Mouse (Mus musculus): ENCODE data around the gene 3110009E18Rik. TPM values are rescaled to one million over a fixed set of nuclear protein-coding genes. Genes with fewer than 3 reads are reported as not detected.

3110009E18Rik gene
- polyA plus RNA-seq, 1 experiment from 2014 or later = 12.7 TPM

- DNase-seq (no peak), ATAC-seq (ENCODE audit: low read depth) (no peak)
- Histone ChIP-seq H3K4me3 (replicated peaks) (no peak overlapping the region), H3K4me1 (replicated peaks) (peaks cover 35% of the 10 kb centered on the region), H3K36me3 (no peaks in the 10 kb centered on the region), H3K27me3 (no peaks in the 10 kb centered on the region), H3K9me3 (replicated peaks) (no peaks in the 10 kb centered on the region), H3K9ac (no peak overlapping the region), H3K4me2 (no peak overlapping the region), H3K27ac (no peak overlapping the region)
- 52% methylated on average over 4 of the region's 4 CpGs for WGBS (ENCODE audit: insufficient replicate concordance)
These were observed 3.9 kb downstream of the 3110009E18Rik start for GRCm38 (mm10) chr1:120124839-120125238.

GRCm38 (mm10) chr1:120125471-120125870 is 4.5 kb downstream of the 3110009E18Rik start:
- H3K4me1 ChIP-seq (replicated peaks) = peaks cover 28% of the 10 kb centered on the region
- no peak overlapping the region for H3K4me2 ChIP-seq
- no peak overlapping the region for H3K27ac ChIP-seq
- H3K36me3 ChIP-seq = no peaks in the 10 kb centered on the region
- DNase-seq = no peak
- no peak overlapping the region for H3K4me3 ChIP-seq (replicated peaks)
- 77% methylated on average over 6 of the region's 6 CpGs for WGBS (ENCODE audit: insufficient replicate concordance)
- no peak overlapping the region for H3K9ac ChIP-seq
- no peaks in the 10 kb centered on the region for H3K9me3 ChIP-seq (replicated peaks)
- no peaks in the 10 kb centered on the region for H3K27me3 ChIP-seq
- no peak for ATAC-seq (ENCODE audit: low read depth)

- peaks cover 25% of the 10 kb centered on the region for H3K4me1 ChIP-seq (replicated peaks)
- no peak overlapping the region for H3K4me3 ChIP-seq (replicated peaks)
- no peak overlapping the region for H3K4me2 ChIP-seq
- H3K9ac ChIP-seq = no peak overlapping the region
- 61% methylated on average over 9 of the region's 9 CpGs for WGBS (ENCODE audit: insufficient replicate concordance)
- no peaks in the 10 kb centered on the region for H3K27me3 ChIP-seq
- no peaks in the 10 kb centered on the region for H3K36me3 ChIP-seq
- no peaks in the 10 kb centered on the region for H3K9me3 ChIP-seq (replicated peaks)
- DNase-seq = no peak
- H3K27ac ChIP-seq = no peak overlapping the region
- no peak for ATAC-seq (ENCODE audit: low read depth)
These were observed 5.3 kb downstream of the 3110009E18Rik start for GRCm38 (mm10) chr1:120126318-120126717.

- Histone ChIP-seq H3K36me3 (no peaks in the 10 kb centered on the region), H3K9me3 (replicated peaks) (no peaks in the 10 kb centered on the region), H3K27me3 (no peaks in the 10 kb centered on the region), H3K9ac (no peak overlapping the region), H3K4me3 (replicated peaks) (no peak overlapping the region), H3K27ac (no peak overlapping the region), H3K4me1 (replicated peaks) (no peaks in the 10 kb centered on the region), H3K4me2 (no peak overlapping the region)
- ATAC-seq (ENCODE audit: low read depth) (no peak), DNase-seq (no peak)
- 62% methylated on average over 1 of the region's 1 CpGs for WGBS (ENCODE audit: insufficient replicate concordance)
These were observed 11.4 kb downstream of the 3110009E18Rik start for GRCm38 (mm10) chr1:120132376-120132775.

- H3K27ac ChIP-seq = no peak overlapping the region
- no peak for DNase-seq
- no peak for ATAC-seq (ENCODE audit: low read depth)
- H3K9me3 ChIP-seq (replicated peaks) = no peaks in the 10 kb centered on the region
- no peaks in the 10 kb centered on the region for H3K4me1 ChIP-seq (replicated peaks)
- H3K9ac ChIP-seq = no peak overlapping the region
- H3K4me3 ChIP-seq (replicated peaks) = no peak overlapping the region
- no peaks in the 10 kb centered on the region for H3K27me3 ChIP-seq
- 64% methylated on average over 7 of the region's 7 CpGs for WGBS (ENCODE audit: insufficient replicate concordance)
- no peaks in the 10 kb centered on the region for H3K36me3 ChIP-seq
- H3K4me2 ChIP-seq = no peak overlapping the region
These were observed 15.2 kb downstream of the 3110009E18Rik start for GRCm38 (mm10) chr1:120135934-120136786.

GRCm38 (mm10) chr1:120138923-120139540 is 18.0 kb downstream of the 3110009E18Rik start:
- no peak for DNase-seq
- Histone ChIP-seq H3K36me3 (no peaks in the 10 kb centered on the region), H3K4me3 (replicated peaks) (no peak overlapping the region), H3K9ac (no peak overlapping the region), H3K27me3 (no peaks in the 10 kb centered on the region), H3K9me3 (replicated peaks) (no peaks in the 10 kb centered on the region), H3K4me1 (replicated peaks) (no peaks in the 10 kb centered on the region), H3K27ac (no peak overlapping the region), H3K4me2 (no peak overlapping the region)
- ATAC-seq (ENCODE audit: low read depth) = no peak
- 48% methylated on average over 7 of the region's 7 CpGs for WGBS (ENCODE audit: insufficient replicate concordance)

- H3K36me3 ChIP-seq = no peaks in the 10 kb centered on the region
- H3K9ac ChIP-seq = no peak overlapping the region
- no peak overlapping the region for H3K4me3 ChIP-seq (replicated peaks)
- no peaks in the 10 kb centered on the region for H3K9me3 ChIP-seq (replicated peaks)
- no peak for ATAC-seq (ENCODE audit: low read depth)
- no peak overlapping the region for H3K4me2 ChIP-seq
- no peak overlapping the region for H3K27ac ChIP-seq
- 68% methylated on average over 9 of the region's 9 CpGs for WGBS (ENCODE audit: insufficient replicate concordance)
- no peak for DNase-seq
- no peaks in the 10 kb centered on the region for H3K27me3 ChIP-seq
- no peaks in the 10 kb centered on the region for H3K4me1 ChIP-seq (replicated peaks)
These were observed 19.2 kb downstream of the 3110009E18Rik start for GRCm38 (mm10) chr1:120140144-120140693.

GRCm38 (mm10) chr1:120142551-120142950 is 21.6 kb downstream of the 3110009E18Rik start:
- Histone ChIP-seq H3K36me3 (no peaks in the 10 kb centered on the region), H3K27me3 (no peaks in the 10 kb centered on the region), H3K4me2 (no peak overlapping the region), H3K27ac (no peak overlapping the region), H3K9me3 (replicated peaks) (no peaks in the 10 kb centered on the region), H3K4me1 (replicated peaks) (no peaks in the 10 kb centered on the region), H3K4me3 (replicated peaks) (no peak overlapping the region), H3K9ac (no peak overlapping the region)
- WGBS (ENCODE audit: insufficient replicate concordance) = 71% methylated on average over 5 of the region's 5 CpGs
- ATAC-seq (ENCODE audit: low read depth) (no peak), DNase-seq (no peak)

- no peak overlapping the region for H3K4me3 ChIP-seq (replicated peaks)
- H3K9ac ChIP-seq = no peak overlapping the region
- DNase-seq (no peak), ATAC-seq (ENCODE audit: low read depth) (no peak)
- no peak overlapping the region for H3K4me2 ChIP-seq
- no peak overlapping the region for H3K27ac ChIP-seq
- H3K4me1 ChIP-seq (replicated peaks) = no peaks in the 10 kb centered on the region
- WGBS (ENCODE audit: insufficient replicate concordance) = 69% methylated on average over 8 of the region's 8 CpGs
- H3K9me3 ChIP-seq (replicated peaks) = no peaks in the 10 kb centered on the region
- H3K27me3 ChIP-seq = no peaks in the 10 kb centered on the region
- no peaks in the 10 kb centered on the region for H3K36me3 ChIP-seq
These were observed 24.7 kb downstream of the 3110009E18Rik start for GRCm38 (mm10) chr1:120145527-120146216.

- Histone ChIP-seq H3K9ac (no peak overlapping the region), H3K9me3 (replicated peaks) (no peaks in the 10 kb centered on the region), H3K27ac (no peak overlapping the region), H3K4me3 (replicated peaks) (no peak overlapping the region), H3K36me3 (no peaks in the 10 kb centered on the region), H3K27me3 (no peaks in the 10 kb centered on the region), H3K4me1 (replicated peaks) (no peaks in the 10 kb centered on the region), H3K4me2 (no peak overlapping the region)
- ATAC-seq (ENCODE audit: low read depth) (no peak), DNase-seq (no peak)
These were observed 26.0 kb downstream of the 3110009E18Rik start for GRCm38 (mm10) chr1:120146994-120147393.

GRCm38 (mm10) chr1:120154232-120154631 is 33.2 kb downstream of the 3110009E18Rik start:
- Histone ChIP-seq H3K27me3 (no peaks in the 10 kb centered on the region), H3K4me2 (no peak overlapping the region), H3K36me3 (no peaks in the 10 kb centered on the region), H3K4me1 (replicated peaks) (no peaks in the 10 kb centered on the region), H3K9ac (no peak overlapping the region), H3K9me3 (replicated peaks) (no peaks in the 10 kb centered on the region), H3K4me3 (replicated peaks) (no peak overlapping the region), H3K27ac (no peak overlapping the region)
- ATAC-seq (ENCODE audit: low read depth) = no peak
- no peak for DNase-seq

Measured in liver, embryonic 13.5 days (tissue).